Mouse (Mus musculus) kidney, postnatal 25 days (tissue): Measurements from ENCODE around the gene Gm21800.
"Not testable (repeated sequence)": the region's sequence is repeated elsewhere in the genome, so short reads cannot be mapped to it uniquely, and the experiment has no call there.

ENCODE experiments used
- DNase-seq, 2 experiments: peaks; one replicate each; pipeline ENCODE4 v3.0.0; 2021; ENCODE audit warnings: mixed read lengths in 2 of 2

The Gm21800 gene

DNA sequence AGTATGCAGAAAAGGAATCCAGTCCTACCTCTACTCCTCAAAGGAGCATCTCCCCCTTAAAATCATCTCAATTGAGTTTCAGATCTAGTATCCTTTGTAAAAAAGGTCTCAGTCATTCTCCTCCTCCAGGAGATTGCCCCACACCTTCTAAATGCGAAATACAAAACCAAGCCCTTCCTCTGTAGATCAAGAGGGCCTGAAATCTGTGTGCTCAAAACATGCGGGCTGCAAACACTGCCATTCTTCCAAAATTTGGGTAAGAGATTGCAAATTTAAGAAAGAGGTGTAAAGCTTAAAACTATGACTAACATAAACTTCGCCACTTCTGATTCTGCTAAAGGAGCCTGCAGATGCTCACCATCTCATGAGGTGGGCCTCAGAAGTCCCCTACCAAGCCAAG lies at the start of gene Gm21800:
Gm21800 (plus strand) TSS at position 301 of the 400 bp plus-strand sequence.
- DNase-seq: not testable (repeated sequence)
